In the genomic region with DNA sequence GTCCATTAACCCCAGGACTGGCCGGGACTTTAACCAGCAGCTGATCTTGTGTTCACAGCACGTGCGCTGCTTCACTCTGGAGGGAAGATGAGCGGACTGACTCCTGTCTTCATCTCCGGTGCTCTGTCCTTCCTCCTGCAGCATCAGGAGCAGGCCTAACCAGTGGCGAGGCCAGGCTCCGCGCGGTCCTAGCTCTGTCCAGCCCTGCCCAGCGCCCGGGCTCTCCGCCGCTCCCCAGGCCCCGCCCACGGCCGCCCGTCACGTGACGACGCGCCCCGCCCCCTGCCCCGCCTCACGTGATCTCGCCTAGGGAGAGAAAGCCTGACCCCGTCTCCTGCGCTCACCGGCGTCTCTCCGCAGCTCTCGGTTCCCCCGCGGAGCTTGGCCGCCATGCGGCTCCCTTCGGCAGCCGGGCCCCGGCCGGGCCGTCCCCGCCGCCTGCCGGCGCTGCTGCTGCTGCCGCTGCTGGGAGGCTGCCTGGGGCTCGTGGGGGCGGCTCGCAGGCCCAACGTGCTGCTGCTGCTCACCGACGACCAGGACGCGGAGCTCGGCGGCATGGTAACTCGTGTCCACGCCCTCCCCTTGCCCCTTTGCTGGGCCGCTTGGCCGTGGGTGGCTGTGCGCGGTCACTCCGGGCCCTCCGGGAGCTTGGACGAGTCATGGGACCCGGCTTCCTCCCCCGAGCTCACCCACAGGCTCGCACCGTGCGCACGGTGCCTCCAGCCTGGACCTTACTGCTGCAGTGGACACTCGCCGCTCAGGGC, we compare ENCODE assay signal across 8 mouse cellular contexts. TPM values are rescaled to one million over a fixed set of nuclear protein-coding genes. Genes with fewer than 3 reads are reported as not detected.
DNase-seq lines count a peak whose midpoint lies in the region; ATAC-seq and TF ChIP-seq lines count a peak whose summit lies in the region.

A gene (plus strand): TSS at position 290 of the 764 bp plus-strand sequence.

- peak; percentile 98 for ATAC-seq in lung, embryonic 16.5 days (ENCODE audit: low read depth)

- peak within 1 kb of the TSS; percentile 95 for H3K4me3 ChIP-seq in hindbrain, embryonic 10.5 days
- H3K4me3 ChIP-seq in lung, embryonic 16.5 days (ENCODE audit: low read length) = peak within 1 kb of the TSS; percentile 91
- peak within 1 kb of the TSS; percentile 77 for H3K4me3 ChIP-seq in thymus, adult 2 months (ENCODE audit: control insufficient read depth, insufficient read depth, low read length)

- H3K4me2 ChIP-seq in lung, embryonic 16.5 days (ENCODE audit: low read depth, low read length) = peak within 1 kb of the TSS; percentile 96

- peak; percentile 95 for DNase-seq in Muller cell, postnatal 12 days (ENCODE audit: inconsistent ontology term)
- DNase-seq in cerebellum, adult 9-11 months = peak; percentile 84
- peak; percentile 52 to 83 for DNase-seq in frontal cortex, adult 2 months (ENCODE audit: extremely low spot score in 1 of 2, low spot score in 1 of 2)
- peak; percentile 99 for DNase-seq in hindbrain, embryonic 10.5 days (ENCODE audit: low spot score)
- DNase-seq in layer of hippocampus, adult 9-11 months = peak; percentile 85
- peak; percentile 77 for DNase-seq in ovary, adult 18-20 months (ENCODE audit: low spot score)
- DNase-seq in thymus, adult 2 months = peak; percentile 65

- H3K4me1 ChIP-seq in hindbrain, embryonic 10.5 days (replicated peaks) = peaks cover 28% of the 10 kb centered on the region
- H3K4me1 ChIP-seq in lung, embryonic 16.5 days (replicated peaks; ENCODE audit: control insufficient read depth, insufficient read depth, low read length) = peaks cover 14% of the 10 kb centered on the region
- H3K4me1 ChIP-seq in thymus, adult 2 months (replicated peaks; ENCODE audit: control insufficient read depth, insufficient read depth, low read length) = peaks cover 12% of the 10 kb centered on the region

- no peaks in the 10 kb centered on the region; the same call in 1 of the 2 replicates for H3K27me3 ChIP-seq in hindbrain, embryonic 10.5 days (ENCODE audit: insufficient read depth, poor library complexity, severe bottlenecking)
- H3K27me3 ChIP-seq in lung, embryonic 16.5 days (ENCODE audit: control insufficient read depth, insufficient read depth, low read depth, low read length) = no peaks in the 10 kb centered on the region
- no peaks in the 10 kb centered on the region for H3K27me3 ChIP-seq in thymus, adult 2 months (ENCODE audit: control insufficient read depth, insufficient read depth, low read length)

- H3K36me3 ChIP-seq in hindbrain, embryonic 10.5 days = peaks cover 21% of the 10 kb centered on the region
- no peaks in the 10 kb centered on the region for H3K36me3 ChIP-seq in lung, embryonic 16.5 days (ENCODE audit: control insufficient read depth, insufficient read depth, low read length)
- no peaks in the 10 kb centered on the region for H3K36me3 ChIP-seq in thymus, adult 2 months (ENCODE audit: control insufficient read depth, insufficient read depth, low read length)

- under 1% methylated on average over 72 of the region's 72 CpGs for WGBS in hindbrain, embryonic 10.5 days
- WGBS in lung, embryonic 16.5 days = under 1% methylated on average over 61 of the region's 72 CpGs
- under 1% methylated on average over 72 of the region's 72 CpGs for WGBS in thymus, adult 2 months

- H3K27ac ChIP-seq in hindbrain, embryonic 10.5 days = peak within 1 kb of the TSS; percentile 94
- H3K27ac ChIP-seq in lung, embryonic 16.5 days (ENCODE audit: low read length) = peak within 1 kb of the TSS; percentile 27; the same call in 1 of the 2 replicates
- no peak within 1 kb of the TSS for H3K27ac ChIP-seq in thymus, adult 2 months (ENCODE audit: control insufficient read depth, insufficient read depth, low read length)

- TF ChIP-seq CTCF in thymus, adult 2 months (IDR thresholded peaks at IDR 0.05; ENCODE audit: borderline replicate concordance, control insufficient read depth, extremely low read depth, insufficient read depth, low read length, poor library complexity) = peak; percentile 31; the same call in 1 of the 2 replicates

- no peaks in the 10 kb centered on the region for H3K9me3 ChIP-seq in hindbrain, embryonic 10.5 days
- no peaks in the 10 kb centered on the region for H3K9me3 ChIP-seq in lung, embryonic 16.5 days (ENCODE audit: control insufficient read depth, low read length)

- 0 out of 2 replicates have a peak, but pooled peaks have one; percentile 21 for TF ChIP-seq POLR2A in thymus, adult 2 months (IDR thresholded peaks at IDR 0.05; ENCODE audit: control insufficient read depth, extremely low read depth, insufficient read depth, low read length, poor library complexity)

- H3K9ac ChIP-seq in lung, embryonic 16.5 days (ENCODE audit: low read length) = peak within 1 kb of the TSS; percentile 87

RNA-seq across cellular contexts. Expression of the gene that starts here (rescaled TPM):
- polyA plus RNA-seq in frontal cortex, adult 2 months (2012; rRNA removed) = 47.2 and 50.9 TPM in 2 replicates
- 39.5 and 39.9 TPM in 2 replicates for polyA plus RNA-seq in hindbrain, embryonic 10.5 days (2016; fragmentation: Nextera tagmentation; extraction: Ambion mirVana)
- polyA plus RNA-seq in lung, embryonic 16.5 days (2015; fragmentation: Nextera tagmentation; extraction: Ambion mirVana) = 38.2 and 38.8 TPM in 2 replicates
- 72.1 and 123 TPM in 2 replicates for polyA plus RNA-seq in thymus, adult 2 months (2012; rRNA removed)
